Mouse (Mus musculus): Measurements from ENCODE around the gene Zbtb20. TPM values are rescaled to one million over a fixed set of nuclear protein-coding genes. Genes with fewer than 3 reads are reported as not detected.

The Zbtb20 gene
- polyA plus RNA-seq, 1 experiment from 2014 or later = 6.6 TPM

GRCm38 (mm10) chr16:43438878-43439371 lies 563.2 kb downstream of the Zbtb20 start:
- no peak overlapping the region for H3K9ac ChIP-seq (ENCODE audit: low read depth, low read length)
- no peak overlapping the region for H3K4me3 ChIP-seq (ENCODE audit: low read depth, low read length)
- DNase-seq (ENCODE audit: low spot score) = no peak
- no peaks in the 10 kb centered on the region for H3K36me3 ChIP-seq (ENCODE audit: control insufficient read depth, insufficient read depth, low read length)
- H3K27me3 ChIP-seq (replicated peaks; ENCODE audit: control insufficient read depth, insufficient read depth, low read length) = no peaks in the 10 kb centered on the region
- H3K9me3 ChIP-seq (ENCODE audit: control insufficient read depth, low read length) = no peaks in the 10 kb centered on the region
- H3K4me1 ChIP-seq (replicated peaks; ENCODE audit: control insufficient read depth, insufficient read depth, low read length) = no peaks in the 10 kb centered on the region
- no peak overlapping the region for H3K4me2 ChIP-seq
- no peak for ATAC-seq (replicated peaks; ENCODE audit: low FRiP score)
- 61% methylated on average over 8 of the region's 8 CpGs for WGBS
- H3K27ac ChIP-seq (ENCODE audit: low read depth, low read length) = no peak overlapping the region

GRCm38 (mm10) chr16:43441392-43441791 lies 565.7 kb downstream of the Zbtb20 start:
- no peak overlapping the region for H3K27ac ChIP-seq (ENCODE audit: low read depth, low read length)
- WGBS = 73% methylated on average over 6 of the region's 6 CpGs
- H3K9me3 ChIP-seq (ENCODE audit: control insufficient read depth, low read length) = no peaks in the 10 kb centered on the region
- no peaks in the 10 kb centered on the region for H3K4me1 ChIP-seq (replicated peaks; ENCODE audit: control insufficient read depth, insufficient read depth, low read length)
- no peak overlapping the region for H3K4me3 ChIP-seq (ENCODE audit: low read depth, low read length)
- H3K36me3 ChIP-seq (ENCODE audit: control insufficient read depth, insufficient read depth, low read length) = no peaks in the 10 kb centered on the region
- H3K27me3 ChIP-seq (replicated peaks; ENCODE audit: control insufficient read depth, insufficient read depth, low read length) = no peaks in the 10 kb centered on the region
- ATAC-seq (replicated peaks; ENCODE audit: low FRiP score) (no peak), DNase-seq (ENCODE audit: low spot score) (no peak)
- H3K4me2 ChIP-seq = no peak overlapping the region
- H3K9ac ChIP-seq (ENCODE audit: low read depth, low read length) = no peak overlapping the region

- WGBS = 81% methylated on average over 2 of the region's 2 CpGs
- Histone ChIP-seq H3K27ac (ENCODE audit: low read depth, low read length) (no peak overlapping the region), H3K4me1 (replicated peaks; ENCODE audit: control insufficient read depth, insufficient read depth, low read length) (no peaks in the 10 kb centered on the region), H3K27me3 (replicated peaks; ENCODE audit: control insufficient read depth, insufficient read depth, low read length) (no peaks in the 10 kb centered on the region), H3K4me3 (ENCODE audit: low read depth, low read length) (no peak overlapping the region), H3K9ac (ENCODE audit: low read depth, low read length) (no peak overlapping the region), H3K4me2 (no peak overlapping the region), H3K9me3 (ENCODE audit: control insufficient read depth, low read length) (no peaks in the 10 kb centered on the region), H3K36me3 (ENCODE audit: control insufficient read depth, insufficient read depth, low read length) (no peaks in the 10 kb centered on the region)
- ATAC-seq (replicated peaks; ENCODE audit: low FRiP score) (no peak), DNase-seq (ENCODE audit: low spot score) (no peak)
Measured at GRCm38 (mm10) chr16:43443034-43443433, 567.4 kb downstream of the Zbtb20 start.

- H3K36me3 ChIP-seq (ENCODE audit: control insufficient read depth, insufficient read depth, low read length) = no peaks in the 10 kb centered on the region
- WGBS = 50% methylated on average over 5 of the region's 5 CpGs
- no peak overlapping the region for H3K9ac ChIP-seq (ENCODE audit: low read depth, low read length)
- no peaks in the 10 kb centered on the region for H3K9me3 ChIP-seq (ENCODE audit: control insufficient read depth, low read length)
- no peaks in the 10 kb centered on the region for H3K27me3 ChIP-seq (replicated peaks; ENCODE audit: control insufficient read depth, insufficient read depth, low read length)
- H3K27ac ChIP-seq (ENCODE audit: low read depth, low read length) = no peak overlapping the region
- DNase-seq (ENCODE audit: low spot score) (no peak), ATAC-seq (replicated peaks; ENCODE audit: low FRiP score) (no peak)
- no peak overlapping the region for H3K4me2 ChIP-seq
- H3K4me3 ChIP-seq (ENCODE audit: low read depth, low read length) = no peak overlapping the region
- H3K4me1 ChIP-seq (replicated peaks; ENCODE audit: control insufficient read depth, insufficient read depth, low read length) = no peaks in the 10 kb centered on the region
Measured at GRCm38 (mm10) chr16:43448141-43448981, 572.7 kb downstream of the Zbtb20 start.

GRCm38 (mm10) chr16:43454370-43454934 lies 578.8 kb downstream of the Zbtb20 start:
- Histone ChIP-seq H3K4me3 (ENCODE audit: low read depth, low read length) (no peak overlapping the region), H3K9me3 (ENCODE audit: control insufficient read depth, low read length) (no peaks in the 10 kb centered on the region), H3K4me1 (replicated peaks; ENCODE audit: control insufficient read depth, insufficient read depth, low read length) (no peaks in the 10 kb centered on the region), H3K9ac (ENCODE audit: low read depth, low read length) (no peak overlapping the region), H3K27ac (ENCODE audit: low read depth, low read length) (no peak overlapping the region), H3K27me3 (replicated peaks; ENCODE audit: control insufficient read depth, insufficient read depth, low read length) (no peaks in the 10 kb centered on the region), H3K36me3 (ENCODE audit: control insufficient read depth, insufficient read depth, low read length) (no peaks in the 10 kb centered on the region), H3K4me2 (no peak overlapping the region)
- WGBS = 61% methylated on average over 4 of the region's 4 CpGs
- no peak for DNase-seq (ENCODE audit: low spot score)
- ATAC-seq (replicated peaks; ENCODE audit: low FRiP score) = no peak

- WGBS = 79% methylated on average over 8 of the region's 8 CpGs
- no peak for DNase-seq (ENCODE audit: low spot score)
Measured at GRCm38 (mm10) chr16:43456446-43457172, 580.9 kb downstream of the Zbtb20 start.

GRCm38 (mm10) chr16:43457814-43458213 lies 582.1 kb downstream of the Zbtb20 start:
- H3K4me1 ChIP-seq (replicated peaks; ENCODE audit: control insufficient read depth, insufficient read depth, low read length) = no peaks in the 10 kb centered on the region
- H3K4me2 ChIP-seq = no peak overlapping the region
- DNase-seq (ENCODE audit: low spot score) (no peak), ATAC-seq (replicated peaks; ENCODE audit: low FRiP score) (no peak)
- H3K27me3 ChIP-seq (replicated peaks; ENCODE audit: control insufficient read depth, insufficient read depth, low read length) = no peaks in the 10 kb centered on the region
- WGBS = 81% methylated on average over 8 of the region's 8 CpGs
- no peaks in the 10 kb centered on the region for H3K36me3 ChIP-seq (ENCODE audit: control insufficient read depth, insufficient read depth, low read length)
- no peak overlapping the region for H3K9ac ChIP-seq (ENCODE audit: low read depth, low read length)
- no peaks in the 10 kb centered on the region for H3K9me3 ChIP-seq (ENCODE audit: control insufficient read depth, low read length)
- no peak overlapping the region for H3K27ac ChIP-seq (ENCODE audit: low read depth, low read length)
- no peak overlapping the region for H3K4me3 ChIP-seq (ENCODE audit: low read depth, low read length)

More at GRCm38 (mm10) chr16:43456446-43457172, 580.9 kb downstream of the Zbtb20 start:
- Histone ChIP-seq H3K4me3 (ENCODE audit: low read depth, low read length) (no peak overlapping the region), H3K9ac (ENCODE audit: low read depth, low read length) (no peak overlapping the region), H3K27ac (ENCODE audit: low read depth, low read length) (no peak overlapping the region), H3K4me2 (no peak overlapping the region), H3K4me1 (replicated peaks; ENCODE audit: control insufficient read depth, insufficient read depth, low read length) (no peaks in the 10 kb centered on the region), H3K36me3 (ENCODE audit: control insufficient read depth, insufficient read depth, low read length) (no peaks in the 10 kb centered on the region), H3K27me3 (replicated peaks; ENCODE audit: control insufficient read depth, insufficient read depth, low read length) (no peaks in the 10 kb centered on the region), H3K9me3 (ENCODE audit: control insufficient read depth, low read length) (no peaks in the 10 kb centered on the region)
- no peak for ATAC-seq (replicated peaks; ENCODE audit: low FRiP score)

GRCm38 (mm10) chr16:43458726-43459223 lies 583.1 kb downstream of the Zbtb20 start:
- no peaks in the 10 kb centered on the region for H3K36me3 ChIP-seq (ENCODE audit: control insufficient read depth, insufficient read depth, low read length)
- no peak overlapping the region for H3K4me2 ChIP-seq
- no peak overlapping the region for H3K27ac ChIP-seq (ENCODE audit: low read depth, low read length)
- no peaks in the 10 kb centered on the region for H3K4me1 ChIP-seq (replicated peaks; ENCODE audit: control insufficient read depth, insufficient read depth, low read length)
- H3K4me3 ChIP-seq (ENCODE audit: low read depth, low read length) = no peak overlapping the region
- 82% methylated on average over 7 of the region's 7 CpGs for WGBS
- H3K9ac ChIP-seq (ENCODE audit: low read depth, low read length) = no peak overlapping the region
- no peaks in the 10 kb centered on the region for H3K9me3 ChIP-seq (ENCODE audit: control insufficient read depth, low read length)
- ATAC-seq (replicated peaks; ENCODE audit: low FRiP score) = no peak
- no peak for DNase-seq (ENCODE audit: low spot score)
- H3K27me3 ChIP-seq (replicated peaks; ENCODE audit: control insufficient read depth, insufficient read depth, low read length) = no peaks in the 10 kb centered on the region

Measured in liver, embryonic 11.5 days (tissue).